Comparison of ENCODE assay signal across 23 mouse cellular contexts in genomic region chr16:17732431-17732830, GRCm38 (mm10).
"Had no signal": no experiment of that assay in that cellular context is flagged by ENCODE, and none has a peak within 500 bp of the region (broad histone marks: within the 10 kb centered on the region; RNA-seq: fewer than 3 reads in every experiment).

No protein-coding gene starts in this region.

- H3K4me3 ChIP-seq: gastrocnemius, adult 2 months; heart, embryonic 10.5 days; heart, embryonic 12.5 days; hindbrain, embryonic 10.5 days; hindbrain, embryonic 12.5 days; intestine, embryonic 15.5 days; limb, embryonic 13.5 days; limb, embryonic 15.5 days; liver, embryonic 12.5 days had no signal

- H3K36me3 ChIP-seq: heart, embryonic 10.5 days; heart, embryonic 12.5 days; hindbrain, embryonic 10.5 days; hindbrain, embryonic 12.5 days; intestine, embryonic 15.5 days; limb, embryonic 13.5 days; limb, embryonic 15.5 days; liver, embryonic 12.5 days had no signal

- H3K4me2 ChIP-seq: heart, embryonic 12.5 days; hindbrain, embryonic 12.5 days; hindbrain, embryonic 14.5 days; intestine, embryonic 15.5 days; limb, embryonic 13.5 days; limb, embryonic 15.5 days; liver, embryonic 12.5 days had no signal

- H3K27me3 ChIP-seq: intestine, embryonic 15.5 days had no signal

- DNase-seq: gastrocnemius, adult 2 months; gastrocnemius, postnatal 10 days; gastrocnemius, postnatal 25 days; heart, adult 18-20 months; heart, postnatal 10 days; heart, postnatal 4 days; kidney, adult 18-20 months; kidney, adult 8-10 months; kidney, postnatal 10 days; kidney, postnatal 25 days; kidney, postnatal 4 days; layer of hippocampus, adult 9-11 months; layer of hippocampus, postnatal 36 days; left cerebral cortex, postnatal 4 days had no signal
